Mouse (Mus musculus) forebrain, postnatal 0 days (tissue): ENCODE results near the gene Adtrp. TPM values are rescaled to one million over a fixed set of nuclear protein-coding genes. Genes with fewer than 3 reads are reported as not detected.

Experiments
- ATAC-seq: fragments of 200-750 bp; cut with Nextera tagmentation; 2 replicates; pipeline ENCODE4 v1.8.0; 2017; ENCODE audit warnings: mild to moderate bottlenecking, moderate library complexity
- DNase-seq: peaks from one replicate; pipeline ENCODE4 v3.0.0-alpha.2; 2015
- H3K27ac ChIP-seq: fragments of 300-500 bp; sonication (generic); 2 replicates; pipeline ENCODE4 v1.5.1; 2014; ENCODE audit warnings: low read depth, mild to moderate bottlenecking, antibody characterized with exemption, low read length, moderate library complexity, mixed read lengths
- H3K27me3 ChIP-seq: fragments of 300-500 bp; sonication (generic); 2 replicates; pipeline ENCODE4 v1.6.1; 2014; ENCODE audit warnings: mild to moderate bottlenecking, low read length, mixed read lengths; ENCODE audit not compliant: insufficient read depth
- H3K36me3 ChIP-seq: fragments of 300-500 bp; sonication (generic); 2 replicates; pipeline ENCODE4 v1.6.1; 2014; ENCODE audit warnings: mild to moderate bottlenecking, moderate library complexity; ENCODE audit not compliant: insufficient read depth
- H3K4me1 ChIP-seq: fragments of 300-500 bp; sonication (generic); 2 replicates; pipeline ENCODE4 v1.6.1; 2014; ENCODE audit warnings: antibody characterized with exemption; ENCODE audit not compliant: insufficient read depth
- H3K4me2 ChIP-seq: fragments of 300-500 bp; sonication (generic); 2 replicates; pipeline ENCODE4 v1.6.1; 2014; ENCODE audit warnings: low read depth, mild to moderate bottlenecking, moderate library complexity
- H3K4me3 ChIP-seq: fragments of 300-500 bp; sonication (generic); 2 replicates; pipeline ENCODE4 v1.5.1; 2014; ENCODE audit warnings: low read depth, low read length, mixed read lengths
- H3K9ac ChIP-seq: fragments of 300-500 bp; sonication (generic); 2 replicates; pipeline ENCODE4 v1.6.1; 2014; ENCODE audit warnings: mild to moderate bottlenecking
- H3K9me3 ChIP-seq: fragments of 300-500 bp; sonication (generic); 2 replicates; pipeline ENCODE4 v1.6.1; 2016; ENCODE audit warnings: low read length
- CTCF ChIP-seq: sonication (generic); IDR thresholded peaks from 2 replicates; pipeline ENCODE4 v1.5.1; 2016; ENCODE audit warnings: antibody characterized with exemption, control low read depth, low read depth
- WGBS: fragments of 180-500 bp; shearing (Covaris S2); extraction: QIAGEN DNeasy Blood & Tissue Kit; methylation state at CpG from one replicate; pipeline ENCODE4 v1.1.7; 2014; 5-methylcytosine and 5-hydroxymethylcytosine counted together
- polyA plus RNA-seq: library from polyadenylated mRNA; unstranded; fragments of >200 nt; fragmentation: Nextera tagmentation; extraction: Ambion mirVana; gene quantifications from 2 replicates; pipeline ENCODE4 v1.2.1, GENCODE M21; 2015
- total RNA-seq: library from RNA; depleted of rRNA; stranded (reverse); fragments of >200 nt; gene quantifications from 2 replicates; pipeline ENCODE4 v1.2.3, GENCODE M21; 2014

The Adtrp gene
- total and polyA plus RNA-seq, 2 experiments from 2014 or later = not detected

GRCm38 (mm10) chr13:41820947-41821346, 26.5 kb downstream of the Adtrp start:
- Histone ChIP-seq H3K4me2 (no peak overlapping the region), H3K9me3 (no peaks in the 10 kb centered on the region), H3K4me3 (no peak overlapping the region), H3K36me3 (no peaks in the 10 kb centered on the region), H3K9ac (no peak overlapping the region), H3K27ac (no peak overlapping the region), H3K4me1 (no peaks in the 10 kb centered on the region), H3K27me3 (no peaks in the 10 kb centered on the region)
- WGBS = 88% methylated on average over 3 of the region's 3 CpGs
- no peak for TF ChIP-seq CTCF
- DNase-seq = no peak
- ATAC-seq = no peak

GRCm38 (mm10) chr13:41819918-41820317, 27.6 kb downstream of the Adtrp start:
- Histone ChIP-seq H3K27me3 (no peaks in the 10 kb centered on the region), H3K9me3 (no peaks in the 10 kb centered on the region), H3K4me2 (no peak overlapping the region), H3K4me3 (no peak overlapping the region), H3K36me3 (no peaks in the 10 kb centered on the region), H3K9ac (no peak overlapping the region), H3K4me1 (no peaks in the 10 kb centered on the region), H3K27ac (no peak overlapping the region)
- DNase-seq (peak; percentile 17), ATAC-seq (peak; percentile 64)
- 62% methylated on average over 4 of the region's 4 CpGs for WGBS
- no peak for TF ChIP-seq CTCF

- Histone ChIP-seq H3K9me3 (no peaks in the 10 kb centered on the region), H3K4me3 (no peak overlapping the region), H3K36me3 (no peaks in the 10 kb centered on the region), H3K4me1 (no peaks in the 10 kb centered on the region), H3K4me2 (no peak overlapping the region), H3K9ac (no peak overlapping the region), H3K27me3 (no peaks in the 10 kb centered on the region), H3K27ac (no peak overlapping the region)
- TF ChIP-seq CTCF = no peak
- DNase-seq (no peak), ATAC-seq (no peak)
- WGBS = 94% methylated on average over 4 of the region's 4 CpGs
Observed at GRCm38 (mm10) chr13:41819484-41819883, 28.0 kb downstream of the Adtrp start.

DNA sequence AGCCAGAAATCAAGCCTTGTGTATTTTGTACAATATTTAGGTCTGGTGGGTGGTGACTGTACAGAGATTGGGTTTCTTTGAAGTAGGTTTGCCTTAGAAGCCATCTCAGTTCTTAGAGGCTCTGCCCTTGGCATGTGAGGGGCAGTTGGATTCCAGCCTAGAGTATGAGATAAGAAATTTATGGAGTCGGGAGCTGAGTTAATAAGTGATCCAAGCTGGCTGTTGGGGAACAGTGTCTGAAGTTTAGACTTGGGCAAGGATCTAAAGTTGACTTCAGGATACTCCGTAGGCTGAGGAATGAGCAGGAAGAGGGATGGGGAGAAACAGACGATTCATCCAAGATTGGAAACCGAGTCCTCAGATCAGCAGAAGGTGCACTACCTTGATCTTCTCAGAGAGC, 29.9 kb downstream of the Adtrp start:
- Histone ChIP-seq H3K9me3 (no peaks in the 10 kb centered on the region), H3K9ac (no peak overlapping the region), H3K4me3 (no peak overlapping the region), H3K4me1 (no peaks in the 10 kb centered on the region), H3K36me3 (no peaks in the 10 kb centered on the region), H3K4me2 (no peak overlapping the region), H3K27ac (no peak overlapping the region), H3K27me3 (no peaks in the 10 kb centered on the region)
- no peak for DNase-seq
- ATAC-seq = no peak
- TF ChIP-seq CTCF = no peak
- WGBS = 89% methylated on average over 4 of the region's 4 CpGs

GRCm38 (mm10) chr13:41816643-41817042, 30.8 kb downstream of the Adtrp start:
- no peak for TF ChIP-seq CTCF
- Histone ChIP-seq H3K9ac (no peak overlapping the region), H3K4me3 (no peak overlapping the region), H3K36me3 (no peaks in the 10 kb centered on the region), H3K27ac (no peak overlapping the region), H3K9me3 (no peaks in the 10 kb centered on the region), H3K27me3 (no peaks in the 10 kb centered on the region), H3K4me2 (no peak overlapping the region), H3K4me1 (no peaks in the 10 kb centered on the region)
- no peak for ATAC-seq
- 93% methylated on average over 4 of the region's 4 CpGs for WGBS
- DNase-seq = no peak

GRCm38 (mm10) chr13:41810776-41811175, 36.7 kb downstream of the Adtrp start:
- ATAC-seq (no peak), DNase-seq (no peak)
- no peaks in the 10 kb centered on the region for H3K9me3 ChIP-seq
- no peaks in the 10 kb centered on the region for H3K36me3 ChIP-seq
- WGBS = 68% methylated on average over 7 of the region's 7 CpGs
- H3K27ac ChIP-seq = no peak overlapping the region
- no peak overlapping the region for H3K4me3 ChIP-seq
- no peak overlapping the region for H3K4me2 ChIP-seq
- H3K4me1 ChIP-seq = no peaks in the 10 kb centered on the region
- H3K9ac ChIP-seq = no peak overlapping the region
- TF ChIP-seq CTCF = no peak
- no peaks in the 10 kb centered on the region; the same call in 1 of the 2 replicates for H3K27me3 ChIP-seq

DNA sequence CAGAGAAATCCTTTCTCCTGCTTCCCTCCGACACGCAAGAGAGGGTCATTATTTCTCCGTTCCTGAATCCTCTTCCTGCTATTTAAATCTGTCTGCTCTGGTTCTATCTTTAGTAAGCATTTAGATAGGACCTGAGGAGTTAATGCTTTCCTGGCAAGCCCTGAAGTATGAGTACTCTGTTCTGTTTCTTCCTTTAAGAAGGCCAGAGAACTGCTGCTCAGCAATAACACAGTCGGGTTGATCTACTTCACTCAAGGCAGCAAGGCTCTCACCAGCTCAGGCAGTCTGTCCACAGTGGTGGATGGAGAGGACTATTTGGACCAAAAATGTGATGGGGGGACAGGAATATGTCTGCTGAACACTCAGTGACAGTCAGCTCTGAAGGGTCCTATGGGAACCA, 39.7 kb downstream of the Adtrp start:
- Histone ChIP-seq H3K9ac (no peak overlapping the region), H3K4me3 (no peak overlapping the region), H3K9me3 (no peaks in the 10 kb centered on the region), H3K27ac (peak overlapping the region; percentile 62; the same call in 1 of the 2 replicates), H3K4me1 (no peaks in the 10 kb centered on the region), H3K4me2 (no peak overlapping the region), H3K27me3 (no peaks in the 10 kb centered on the region; the same call in 1 of the 2 replicates), H3K36me3 (no peaks in the 10 kb centered on the region)
- ATAC-seq = peak; percentile 47
- peak; percentile 42 for DNase-seq
- TF ChIP-seq CTCF = no peak
- 9% methylated on average over 4 of the region's 4 CpGs for WGBS
